Mouse (Mus musculus): ENCODE results near the gene Sox6. TPM values are rescaled to one million over a fixed set of nuclear protein-coding genes. Genes with fewer than 3 reads are reported as not detected.

Gene Sox6
- total RNA-seq, 1 experiment, result 1.2 TPM

DNA sequence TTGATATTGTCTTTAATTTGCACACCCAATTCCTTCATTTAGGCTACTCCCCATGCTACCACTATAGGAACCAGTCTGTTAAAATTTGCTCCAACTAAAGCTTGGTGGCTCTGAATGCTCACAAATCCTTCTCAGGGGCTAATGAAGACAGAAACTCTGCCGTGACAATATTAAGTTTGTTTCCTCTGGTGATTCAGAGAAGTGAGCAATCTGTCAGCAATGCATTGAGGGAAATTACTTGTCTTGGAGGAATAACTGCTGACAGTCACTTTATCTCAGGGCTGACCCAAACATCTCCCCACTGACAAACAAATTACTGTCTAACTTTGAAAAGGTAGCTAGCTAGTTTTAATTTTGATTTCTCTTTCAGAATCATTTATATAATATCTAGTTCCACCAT is 463.8 kb downstream of the Sox6 start:
- Histone ChIP-seq H3K9me3 (ENCODE audit: control insufficient read depth, insufficient read depth, low read depth, low read length) (no peaks in the 10 kb centered on the region), H3K36me3 (ENCODE audit: control insufficient read depth, insufficient read depth, low read length, poor library complexity, severe bottlenecking) (no peaks in the 10 kb centered on the region), H3K9ac (ENCODE audit: insufficient read depth, low read depth, low read length, poor library complexity, severe bottlenecking) (no peak overlapping the region), H3K4me3 (ENCODE audit: insufficient read depth in 1 of 2, low read depth in 1 of 2, low read length in 2 of 2, poor library complexity in 1 of 2, severe bottlenecking in 1 of 2) (no peak overlapping the region), H3K27ac (ENCODE audit: insufficient read depth, low read depth, low read length, poor library complexity, severe bottlenecking) (no peak overlapping the region), H3K4me1 (ENCODE audit: control insufficient read depth in 2 of 2, insufficient read depth in 2 of 2, low read length in 2 of 2, poor library complexity in 1 of 2) (no peaks in the 10 kb centered on the region)
- in situ Hi-C loops (cut with MboI; ENCODE audit: low sequenced_read_pairs in 2 of 2, unreplicated experiment in 2 of 2), result no loop called here
- no peak for DNase-seq (ENCODE audit: low read depth, low spot score)
- TF ChIP-seq ZNF384 (IDR thresholded peaks at IDR 0.05; ENCODE audit: low read depth, low read length), result no peak
- TF ChIP-seq ZC3H11A (IDR thresholded peaks at IDR 0.05; ENCODE audit: borderline replicate concordance, low read depth, low read length), result no peak
- TF ChIP-seq HCFC1 (IDR thresholded peaks at IDR 0.05; ENCODE audit: borderline replicate concordance, insufficient read depth, low read length), result no peak
- TF ChIP-seq CHD2 (IDR thresholded peaks at IDR 0.05; ENCODE audit: low read depth, low read length), result no peak
- no peak for TF ChIP-seq MAFK (IDR thresholded peaks at IDR 0.05; ENCODE audit: insufficient read depth, low read depth, low read length)

DNA sequence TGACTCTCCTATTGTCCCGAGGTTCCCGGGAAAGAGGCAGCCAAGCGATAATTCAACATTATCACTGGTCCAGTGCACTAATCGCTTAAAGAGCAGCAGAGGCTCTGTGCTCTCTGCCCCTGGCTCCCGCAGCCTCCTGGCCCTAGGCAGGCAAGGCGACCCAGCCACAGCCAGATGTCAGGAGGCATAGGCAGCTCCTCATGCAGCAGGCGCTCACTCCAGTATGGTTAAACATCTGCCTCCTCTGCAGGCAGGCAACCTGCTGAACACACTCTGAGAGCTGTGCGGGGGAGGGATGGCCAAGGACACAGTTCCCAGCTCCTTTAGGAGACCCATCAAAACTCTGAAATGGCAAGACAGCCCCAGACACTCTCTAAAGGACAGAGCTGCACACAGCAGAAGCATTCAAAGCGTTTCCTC is 469.8 kb downstream of the Sox6 start:
- H3K9me3 ChIP-seq (ENCODE audit: control insufficient read depth, insufficient read depth, low read depth, low read length), result no peaks in the 10 kb centered on the region
- peaks cover 0 to 1% of the 10 kb centered on the region in 2 experiments; a peak in 2 of 4 replicates for H3K4me1 ChIP-seq (ENCODE audit: control insufficient read depth in 2 of 2, insufficient read depth in 2 of 2, low read length in 2 of 2, poor library complexity in 1 of 2)
- in situ Hi-C loops (cut with MboI; ENCODE audit: low sequenced_read_pairs in 2 of 2, unreplicated experiment in 2 of 2), result no loop called here
- no peak overlapping the region for H3K4me3 ChIP-seq (ENCODE audit: insufficient read depth in 1 of 2, low read depth in 1 of 2, low read length in 2 of 2, poor library complexity in 1 of 2, severe bottlenecking in 1 of 2)
- DNase-seq (ENCODE audit: low read depth, low spot score), result no peak
- no peak overlapping the region for H3K27ac ChIP-seq (ENCODE audit: insufficient read depth, low read depth, low read length, poor library complexity, severe bottlenecking)
- no peaks in the 10 kb centered on the region for H3K36me3 ChIP-seq (ENCODE audit: control insufficient read depth, insufficient read depth, low read length, poor library complexity, severe bottlenecking)
- TF ChIP-seq MAFK (IDR thresholded peaks at IDR 0.05; ENCODE audit: insufficient read depth, low read depth, low read length) (no peak), CHD2 (IDR thresholded peaks at IDR 0.05; ENCODE audit: low read depth, low read length) (no peak), ZNF384 (IDR thresholded peaks at IDR 0.05; ENCODE audit: low read depth, low read length) (no peak), HCFC1 (IDR thresholded peaks at IDR 0.05; ENCODE audit: borderline replicate concordance, insufficient read depth, low read length) (no peak), ZC3H11A (IDR thresholded peaks at IDR 0.05; ENCODE audit: borderline replicate concordance, low read depth, low read length) (no peak)
- H3K9ac ChIP-seq (ENCODE audit: insufficient read depth, low read depth, low read length, poor library complexity, severe bottlenecking), result no peak overlapping the region; the same call in 1 of the 2 replicates

DNA sequence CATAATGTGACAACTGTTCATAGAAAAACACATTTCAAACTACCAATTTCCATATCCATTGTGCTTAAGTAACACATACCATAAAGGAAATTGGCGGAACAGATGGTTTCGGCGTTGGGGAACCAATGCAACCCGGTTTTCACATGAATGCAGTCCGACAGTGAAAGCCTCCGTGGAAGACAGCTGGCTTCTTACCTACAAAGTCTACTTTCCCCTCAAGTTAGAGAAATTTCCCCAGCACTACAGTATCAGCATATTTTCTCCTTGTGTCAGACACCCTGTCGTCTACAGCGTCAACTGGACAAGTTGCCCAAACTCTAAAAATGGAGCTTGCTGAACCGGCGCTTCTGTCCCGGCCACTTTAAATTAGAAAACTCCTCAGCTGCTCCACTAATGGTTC is 470.3 kb downstream of the Sox6 start:
- Histone ChIP-seq H3K9ac (ENCODE audit: insufficient read depth, low read depth, low read length, poor library complexity, severe bottlenecking) (no peak overlapping the region), H3K36me3 (ENCODE audit: control insufficient read depth, insufficient read depth, low read length, poor library complexity, severe bottlenecking) (no peaks in the 10 kb centered on the region), H3K27ac (ENCODE audit: insufficient read depth, low read depth, low read length, poor library complexity, severe bottlenecking) (no peak overlapping the region), H3K4me1 (ENCODE audit: control insufficient read depth in 2 of 2, insufficient read depth in 2 of 2, low read length in 2 of 2, poor library complexity in 1 of 2) (peaks cover 0 to 1% of the 10 kb centered on the region in 2 experiments; a peak in 2 of 4 replicates), H3K9me3 (ENCODE audit: control insufficient read depth, insufficient read depth, low read depth, low read length) (no peaks in the 10 kb centered on the region), H3K4me3 (ENCODE audit: insufficient read depth in 1 of 2, low read depth in 1 of 2, low read length in 2 of 2, poor library complexity in 1 of 2, severe bottlenecking in 1 of 2) (no peak overlapping the region)
- in situ Hi-C loops (cut with MboI; ENCODE audit: low sequenced_read_pairs in 2 of 2, unreplicated experiment in 2 of 2), result no loop called here
- no peak for TF ChIP-seq ZNF384 (IDR thresholded peaks at IDR 0.05; ENCODE audit: low read depth, low read length)
- no peak for TF ChIP-seq ZC3H11A (IDR thresholded peaks at IDR 0.05; ENCODE audit: borderline replicate concordance, low read depth, low read length)
- no peak for TF ChIP-seq HCFC1 (IDR thresholded peaks at IDR 0.05; ENCODE audit: borderline replicate concordance, insufficient read depth, low read length)
- TF ChIP-seq CHD2 (IDR thresholded peaks at IDR 0.05; ENCODE audit: low read depth, low read length), result no peak
- TF ChIP-seq MAFK (IDR thresholded peaks at IDR 0.05; ENCODE audit: insufficient read depth, low read depth, low read length), result no peak
- no peak for DNase-seq (ENCODE audit: low read depth, low spot score)

DNA sequence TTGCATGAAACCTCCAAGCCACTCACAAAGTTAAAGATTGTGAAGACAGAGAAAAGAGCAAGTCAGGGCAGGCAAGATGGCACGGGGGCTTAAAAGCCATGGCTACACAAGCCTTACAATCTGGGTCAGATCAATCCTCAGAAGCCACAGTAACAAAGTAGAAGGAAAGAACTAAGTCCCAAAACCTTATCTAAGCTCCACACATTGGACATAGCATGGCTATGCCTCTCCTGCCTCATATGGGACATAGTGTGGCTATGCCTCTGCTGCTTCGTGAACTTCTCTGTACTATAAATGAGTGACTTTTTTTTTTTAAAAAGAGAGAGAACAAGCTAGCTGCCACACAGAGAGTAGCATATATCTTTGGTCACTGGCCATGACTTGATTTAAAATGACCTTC is 471.8 kb downstream of the Sox6 start:
- in situ Hi-C loops (cut with MboI; ENCODE audit: low sequenced_read_pairs in 2 of 2, unreplicated experiment in 2 of 2), result no loop called here
- TF ChIP-seq CHD2 (IDR thresholded peaks at IDR 0.05; ENCODE audit: low read depth, low read length) (no peak), ZC3H11A (IDR thresholded peaks at IDR 0.05; ENCODE audit: borderline replicate concordance, low read depth, low read length) (no peak), ZNF384 (IDR thresholded peaks at IDR 0.05; ENCODE audit: low read depth, low read length) (no peak), HCFC1 (IDR thresholded peaks at IDR 0.05; ENCODE audit: borderline replicate concordance, insufficient read depth, low read length) (no peak), MAFK (IDR thresholded peaks at IDR 0.05; ENCODE audit: insufficient read depth, low read depth, low read length) (no peak)
- no peaks in the 10 kb centered on the region for H3K9me3 ChIP-seq (ENCODE audit: control insufficient read depth, insufficient read depth, low read depth, low read length)
- H3K9ac ChIP-seq (ENCODE audit: insufficient read depth, low read depth, low read length, poor library complexity, severe bottlenecking), result no peak overlapping the region
- H3K27ac ChIP-seq (ENCODE audit: insufficient read depth, low read depth, low read length, poor library complexity, severe bottlenecking), result no peak overlapping the region
- no peak for DNase-seq (ENCODE audit: low read depth, low spot score)
- peaks cover 0 to 1% of the 10 kb centered on the region in 2 experiments; a peak in 2 of 4 replicates for H3K4me1 ChIP-seq (ENCODE audit: control insufficient read depth in 2 of 2, insufficient read depth in 2 of 2, low read length in 2 of 2, poor library complexity in 1 of 2)
- H3K4me3 ChIP-seq (ENCODE audit: insufficient read depth in 1 of 2, low read depth in 1 of 2, low read length in 2 of 2, poor library complexity in 1 of 2, severe bottlenecking in 1 of 2), result no peak overlapping the region
- H3K36me3 ChIP-seq (ENCODE audit: control insufficient read depth, insufficient read depth, low read length, poor library complexity, severe bottlenecking), result no peaks in the 10 kb centered on the region

DNA sequence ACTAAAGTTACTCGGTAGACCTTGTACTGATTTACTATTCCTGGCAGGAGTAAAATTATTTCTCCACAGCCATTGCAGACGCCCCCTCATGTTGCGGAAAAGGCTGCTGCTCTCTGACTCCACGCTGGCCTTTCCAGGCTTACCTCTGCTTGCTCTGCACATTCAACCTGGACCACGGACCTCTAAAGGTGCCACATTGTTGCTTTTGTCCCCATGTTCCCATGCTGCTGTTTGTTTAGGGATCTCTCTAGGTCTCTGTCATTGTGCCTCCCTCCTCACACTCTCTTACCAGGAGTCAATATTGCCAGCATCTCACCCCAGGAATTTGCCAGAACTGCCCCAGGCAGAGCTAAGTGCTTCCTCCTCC is 473.6 kb downstream of the Sox6 start:
- TF ChIP-seq ZC3H11A (IDR thresholded peaks at IDR 0.05; ENCODE audit: borderline replicate concordance, low read depth, low read length) (no peak), HCFC1 (IDR thresholded peaks at IDR 0.05; ENCODE audit: borderline replicate concordance, insufficient read depth, low read length) (no peak), ZNF384 (IDR thresholded peaks at IDR 0.05; ENCODE audit: low read depth, low read length) (no peak), CHD2 (IDR thresholded peaks at IDR 0.05; ENCODE audit: low read depth, low read length) (no peak), MAFK (IDR thresholded peaks at IDR 0.05; ENCODE audit: insufficient read depth, low read depth, low read length) (no peak)
- H3K9ac ChIP-seq (ENCODE audit: insufficient read depth, low read depth, low read length, poor library complexity, severe bottlenecking), result no peak overlapping the region
- no peak overlapping the region for H3K4me3 ChIP-seq (ENCODE audit: insufficient read depth in 1 of 2, low read depth in 1 of 2, low read length in 2 of 2, poor library complexity in 1 of 2, severe bottlenecking in 1 of 2)
- no peaks in the 10 kb centered on the region for H3K36me3 ChIP-seq (ENCODE audit: control insufficient read depth, insufficient read depth, low read length, poor library complexity, severe bottlenecking)
- H3K27ac ChIP-seq (ENCODE audit: insufficient read depth, low read depth, low read length, poor library complexity, severe bottlenecking), result no peak overlapping the region
- H3K9me3 ChIP-seq (ENCODE audit: control insufficient read depth, insufficient read depth, low read depth, low read length), result no peaks in the 10 kb centered on the region
- in situ Hi-C loops (cut with MboI; ENCODE audit: low sequenced_read_pairs in 2 of 2, unreplicated experiment in 2 of 2), result no loop called here
- H3K4me1 ChIP-seq (ENCODE audit: control insufficient read depth in 2 of 2, insufficient read depth in 2 of 2, low read length in 2 of 2, poor library complexity in 1 of 2), result peaks cover 0 to 1% of the 10 kb centered on the region in 2 experiments; a peak in 2 of 4 replicates
- no peak for DNase-seq (ENCODE audit: low read depth, low spot score)
